Mouse (Mus musculus): ENCODE results near the gene Arl4d. TPM values are rescaled to one million over a fixed set of nuclear protein-coding genes. Genes with fewer than 3 reads are reported as not detected.

The Arl4d gene
- total RNA-seq, 2 experiments from 2014 or later, result 12.9 to 13.8 TPM

- DNase-seq, result no peak
Observed at GRCm38 (mm10) chr11:101679907-101680306, 14.6 kb downstream of the Arl4d start.

GRCm38 (mm10) chr11:101680634-101681325 is 15.4 kb downstream of the Arl4d start:
- DNase-seq, result no peak

DNA sequence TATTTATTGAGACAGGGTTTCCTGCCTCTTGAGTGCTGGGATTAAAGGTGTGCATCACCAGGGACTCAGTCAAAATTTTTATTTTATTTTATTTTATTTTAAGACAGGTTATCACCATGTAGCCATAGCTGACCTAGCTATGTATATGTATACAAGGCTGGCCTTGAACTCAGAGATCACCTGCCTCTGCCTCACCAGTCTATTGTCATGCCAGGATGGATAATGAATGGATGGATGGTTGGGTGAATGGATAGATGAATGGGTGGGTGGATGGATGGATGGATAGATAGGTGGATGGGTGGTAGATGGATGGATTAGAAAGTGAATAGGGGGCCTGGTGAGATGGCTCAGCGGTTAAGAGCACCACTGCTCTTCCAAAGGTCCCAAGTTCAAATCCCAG is 16.6 kb downstream of the Arl4d start:
- no peak for DNase-seq

- no peak for DNase-seq
Observed at GRCm38 (mm10) chr11:101682410-101682960, 17.1 kb downstream of the Arl4d start.

- peak; percentile 82 to 84 for DNase-seq
Observed at GRCm38 (mm10) chr11:101687351-101688301, 22.3 kb downstream of the Arl4d start.

DNA sequence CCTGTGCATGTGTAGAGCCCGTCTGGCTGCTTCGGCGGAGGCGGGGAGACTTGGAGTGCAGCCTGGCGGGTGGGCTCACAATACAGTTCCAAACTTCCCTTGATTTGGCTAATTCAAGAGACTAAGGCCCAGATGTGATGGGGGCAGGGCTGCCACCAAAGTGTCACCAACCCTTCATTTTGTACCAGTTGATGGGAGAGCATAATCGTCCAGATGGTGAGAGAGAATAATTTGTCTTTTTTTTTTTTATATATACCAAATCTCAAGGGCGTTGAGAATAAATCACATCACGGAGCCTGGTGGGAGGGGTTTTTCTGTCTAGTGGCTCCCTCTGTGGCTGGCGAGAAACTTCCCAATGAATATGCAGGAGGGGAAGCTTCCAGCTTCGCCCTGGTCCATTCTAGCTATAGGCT is 24.4 kb downstream of the Arl4d start:
- DNase-seq, result peak; percentile 81

GRCm38 (mm10) chr11:101690326-101690725 is 25.0 kb downstream of the Arl4d start:
- DNase-seq, result no peak

- DNase-seq, result peak in 1 of 2 experiments; percentile 29
Observed at GRCm38 (mm10) chr11:101695906-101696661, 30.7 kb downstream of the Arl4d start.

GRCm38 (mm10) chr11:101697156-101697861 is 32.0 kb downstream of the Arl4d start:
- DNase-seq, result no peak

DNA sequence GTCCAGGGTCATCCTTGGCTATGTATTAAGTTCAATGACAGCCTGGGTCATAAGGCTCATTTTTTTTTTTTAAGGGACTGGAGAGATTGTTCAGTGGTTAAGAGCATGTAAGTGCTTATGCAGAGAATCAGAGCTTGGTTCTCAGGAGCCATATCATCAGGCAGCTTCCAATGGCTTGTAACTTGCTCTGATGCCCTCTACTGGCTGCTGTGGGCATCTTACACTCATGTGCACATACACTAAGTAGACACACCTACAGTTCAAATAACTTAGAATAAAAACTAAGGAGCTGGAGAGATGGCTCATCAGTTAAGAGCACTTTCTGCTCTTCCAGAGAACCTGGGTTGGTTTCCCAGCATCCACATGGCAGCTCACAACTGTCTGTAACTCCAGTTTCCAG is 32.8 kb downstream of the Arl4d start:
- DNase-seq, result no peak

DNA sequence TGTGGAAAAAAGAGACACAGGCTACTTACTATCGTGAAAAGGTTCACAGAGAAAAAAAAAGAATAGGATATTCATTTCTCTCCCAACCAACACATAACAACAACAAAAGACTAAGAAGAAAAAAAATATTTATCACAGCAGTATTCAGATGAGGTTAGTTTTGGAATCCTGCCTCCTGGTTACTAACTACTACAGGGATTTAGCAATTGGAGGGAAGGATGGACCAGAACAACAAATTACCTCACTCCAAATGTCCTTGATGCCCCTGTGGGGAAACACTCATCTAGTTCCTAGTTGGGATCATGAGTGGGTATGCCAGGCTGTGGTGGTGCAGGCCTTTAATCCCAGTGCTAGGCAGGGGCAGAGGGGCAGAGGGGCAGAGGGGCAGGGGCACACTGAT is 34.2 kb downstream of the Arl4d start:
- DNase-seq, result no peak

DNA sequence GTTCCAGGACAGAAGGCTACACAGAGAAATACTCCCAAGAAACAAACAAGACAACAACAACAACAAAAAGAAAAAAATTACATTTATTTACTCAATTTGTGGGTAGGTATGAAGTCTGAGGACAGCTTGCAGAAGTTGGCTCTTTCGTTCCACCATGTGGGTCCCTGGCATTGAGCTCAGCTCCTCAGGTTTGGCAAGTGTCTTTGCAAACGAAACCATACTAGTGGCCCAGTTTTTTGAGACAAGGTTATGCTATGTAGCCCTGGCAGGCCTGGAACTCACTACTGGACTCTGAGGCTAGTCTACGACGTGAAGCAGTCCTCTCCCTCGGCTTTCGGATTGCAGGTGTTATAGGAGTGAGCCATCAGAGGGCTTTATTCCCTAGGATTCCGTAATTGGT is 34.6 kb downstream of the Arl4d start:
- no peak for DNase-seq

- DNase-seq, result peak; percentile 24 to 33
Observed at GRCm38 (mm10) chr11:101700446-101700845, 35.1 kb downstream of the Arl4d start.

GRCm38 (mm10) chr11:101704081-101704480 is 38.7 kb downstream of the Arl4d start:
- DNase-seq, result no peak

DNA sequence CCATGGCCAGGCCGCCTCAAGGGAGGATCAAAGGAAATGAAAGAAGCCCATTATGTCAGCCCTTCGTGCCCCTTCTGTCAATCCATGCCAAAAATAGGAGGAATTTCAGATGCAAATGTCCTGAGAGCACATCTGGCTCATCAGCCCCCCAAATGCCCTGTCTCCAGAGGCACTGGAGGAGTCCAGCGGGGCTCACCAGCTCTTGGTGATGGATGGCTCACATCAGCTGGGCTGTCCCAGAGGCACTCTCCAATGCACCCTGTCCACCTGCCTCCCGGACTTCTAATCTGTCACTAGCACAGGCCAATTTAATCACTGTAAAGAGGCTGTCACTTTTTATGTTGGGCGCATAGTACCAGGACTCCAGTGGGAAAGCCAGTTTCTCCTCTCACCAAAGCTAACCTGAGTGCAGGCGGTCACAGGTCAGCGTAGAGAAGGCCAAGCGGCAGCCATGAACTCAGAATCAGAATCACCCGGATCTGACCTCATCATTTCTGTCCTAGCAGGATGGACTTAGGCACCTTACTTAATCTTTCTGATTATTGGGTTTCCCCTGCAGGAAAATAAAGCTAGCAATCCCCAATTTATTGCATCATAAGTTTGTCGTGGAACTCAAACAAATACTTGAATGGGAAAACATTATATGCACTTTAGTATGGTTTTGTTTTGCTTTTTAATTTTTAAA is 41.6 kb downstream of the Arl4d start:
- no peak for DNase-seq

GRCm38 (mm10) chr11:101708482-101708881 is 43.1 kb downstream of the Arl4d start:
- DNase-seq, result no peak

GRCm38 (mm10) chr11:101712811-101713210 is 47.5 kb downstream of the Arl4d start:
- no peak for DNase-seq

- DNase-seq, result no peak
Observed at GRCm38 (mm10) chr11:101714012-101714411, 48.7 kb downstream of the Arl4d start.

Measured in layer of hippocampus, postnatal 36 days (tissue).